Mouse (Mus musculus) hindbrain, embryonic 14.5 days (tissue): ENCODE measurements around the gene Fkbp4. TPM values are rescaled to one million over a fixed set of nuclear protein-coding genes. Genes with fewer than 3 reads are reported as not detected.
"Not testable (repeated sequence)": the region's sequence is repeated elsewhere in the genome, so short reads cannot be mapped to it uniquely, and the experiment has no call there.

Experiments
- ATAC-seq: fragments of 200-750 bp; cut with Nextera tagmentation; 2 replicates; pipeline ENCODE4 v1.8.0; 2017; ENCODE audit warnings: moderate number of reproducible peaks, mild to moderate bottlenecking, moderate TSS enrichment, moderate library complexity; ENCODE audit not compliant: low FRiP score
- DNase-seq: peaks from one replicate; pipeline ENCODE4 v3.0.0-alpha.2; 2015; ENCODE audit warnings: low spot score
- H3K27ac ChIP-seq: fragments of 300-500 bp; sonication (generic); 2 replicates; pipeline ENCODE4 v1.5.1; 2014; ENCODE audit warnings: mild to moderate bottlenecking, moderate library complexity
- H3K27me3 ChIP-seq: fragments of 300-500 bp; sonication (generic); 2 replicates; pipeline ENCODE4 v1.6.1; 2014; ENCODE audit warnings: mild to moderate bottlenecking, low read length, mixed read lengths; ENCODE audit not compliant: control insufficient read depth, insufficient read depth
- H3K36me3 ChIP-seq: fragments of 300-500 bp; sonication (generic); replicated peaks from 2 replicates; pipeline ENCODE4 v1.6.1; 2014; ENCODE audit not compliant: control insufficient read depth, insufficient read depth
- H3K4me1 ChIP-seq: fragments of 300-500 bp; sonication (generic); replicated peaks from 2 replicates; pipeline ENCODE4 v1.6.1; 2014; ENCODE audit warnings: antibody characterized with exemption, low read length, mixed read lengths; ENCODE audit not compliant: control insufficient read depth, insufficient read depth
- H3K4me2 ChIP-seq: fragments of 300-500 bp; sonication (generic); replicated peaks from 2 replicates; pipeline ENCODE4 v1.6.1; 2014; ENCODE audit warnings: mild to moderate bottlenecking, moderate library complexity
- H3K4me3 ChIP-seq: fragments of 300-500 bp; sonication (generic); replicated peaks from 2 replicates; pipeline ENCODE4 v1.5.1; 2014; ENCODE audit warnings: mild to moderate bottlenecking, low read length
- H3K9ac ChIP-seq: fragments of 300-500 bp; sonication (generic); 2 replicates; pipeline ENCODE4 v1.6.1; 2014
- H3K9me3 ChIP-seq: fragments of 300-500 bp; sonication (generic); 2 replicates; pipeline ENCODE4 v1.6.1; 2016; ENCODE audit warnings: low read length; ENCODE audit not compliant: control insufficient read depth
- WGBS: fragments of 180-500 bp; shearing (Covaris S2); extraction: QIAGEN DNeasy Blood & Tissue Kit; methylation state at CpG from one replicate; pipeline ENCODE4 v1.1.7; 2014; 5-methylcytosine and 5-hydroxymethylcytosine counted together
- polyA plus RNA-seq: library from polyadenylated mRNA; unstranded; fragments of >200 nt; fragmentation: Nextera tagmentation; extraction: Ambion mirVana; gene quantifications from 2 replicates; pipeline ENCODE4 v1.2.1, GENCODE M21; 2014

The Fkbp4 gene
- polyA plus RNA-seq, 1 experiment from 2014 or later, result 293 TPM

- no peaks in the 10 kb centered on the region for H3K36me3 ChIP-seq
- no peak overlapping the region for H3K9ac ChIP-seq
- no peaks in the 10 kb centered on the region for H3K27me3 ChIP-seq
- H3K9me3 ChIP-seq, result no peaks in the 10 kb centered on the region
- H3K4me1 ChIP-seq, result no peaks in the 10 kb centered on the region
- H3K27ac ChIP-seq, result no peak overlapping the region
- DNase-seq, result no peak
- H3K4me3 ChIP-seq, result no peak overlapping the region
- H3K4me2 ChIP-seq, result no peak overlapping the region
- ATAC-seq, result no peak
- 76% methylated on average over 7 of the region's 7 CpGs for WGBS
These were observed 54.7 kb downstream of the Fkbp4 start for GRCm38 (mm10) chr6:128383752-128384151.

GRCm38 (mm10) chr6:128381254-128381653 is 57.2 kb downstream of the Fkbp4 start:
- no peak overlapping the region for H3K4me2 ChIP-seq
- H3K27ac ChIP-seq, result no peak overlapping the region
- DNase-seq (no peak), ATAC-seq (no peak)
- H3K4me3 ChIP-seq, result no peak overlapping the region
- no peaks in the 10 kb centered on the region for H3K4me1 ChIP-seq
- no peak overlapping the region for H3K9ac ChIP-seq
- no peaks in the 10 kb centered on the region for H3K27me3 ChIP-seq
- H3K9me3 ChIP-seq, result no peaks in the 10 kb centered on the region
- WGBS, result 85% methylated on average over 3 of the region's 3 CpGs
- no peaks in the 10 kb centered on the region for H3K36me3 ChIP-seq

- not testable (repeated sequence) for DNase-seq, H3K4me2 ChIP-seq, ATAC-seq, H3K27me3 ChIP-seq, H3K9ac ChIP-seq, H3K27ac ChIP-seq, H3K4me3 ChIP-seq, H3K9me3 ChIP-seq, H3K4me1 ChIP-seq, H3K36me3 ChIP-seq
- 87% methylated on average over 1 of the region's 1 CpGs for WGBS
These were observed 57.8 kb downstream of the Fkbp4 start for GRCm38 (mm10) chr6:128380594-128381167.

Other genes starting within 250 kb of the Fkbp4 start
- gene Tead4, start 137.9 kb downstream of the Fkbp4 start, polyA plus RNA-seq, result 0.27 and 0.32 TPM in 2 replicates
- 14.3 and 20.0 TPM in 2 replicates for gene Tulp3, start 82.8 kb downstream of the Fkbp4 start, polyA plus RNA-seq
- gene Rhno1, start 75.8 kb downstream of the Fkbp4 start, polyA plus RNA-seq, result 76.6 and 78.4 TPM in 2 replicates
- gene Foxm1, start 75.7 kb downstream of the Fkbp4 start, polyA plus RNA-seq, result 6.7 and 7.7 TPM in 2 replicates
- 0.34 and 0.58 TPM in 2 replicates for gene Tex52, start 63.2 kb downstream of the Fkbp4 start, polyA plus RNA-seq
- gene Gm44596, start 63.2 kb downstream of the Fkbp4 start, polyA plus RNA-seq, result not detected in 2 replicates
- gene Nrip2, start 39.4 kb downstream of the Fkbp4 start, polyA plus RNA-seq, result 8.9 and 9.0 TPM in 2 replicates
- gene Itfg2, start 13.7 kb downstream of the Fkbp4 start, polyA plus RNA-seq, result 36.0 and 39.4 TPM in 2 replicates
- 0.13 and 0.70 TPM in 2 replicates for gene Pzp, start 88.0 kb upstream of the Fkbp4 start, polyA plus RNA-seq
- gene A2ml1, start 142.9 kb upstream of the Fkbp4 start, polyA plus RNA-seq, result 1.3 and 2.3 TPM in 2 replicates
- not detected in 2 replicates for gene Klrb1a, start 184.9 kb upstream of the Fkbp4 start, polyA plus RNA-seq
- not detected in 2 replicates for gene Clec2h, start 223.7 kb upstream of the Fkbp4 start, polyA plus RNA-seq